Mouse (Mus musculus): ENCODE measurements around the gene Myh13. TPM values are rescaled to one million over a fixed set of nuclear protein-coding genes. Genes with fewer than 3 reads are reported as not detected.

The Myh13 gene
- total RNA-seq (2021): under 1 TPM; 0.21 to 0.23 TPM
- long read RNA-seq, experiment 1: 0 reads
- long read RNA-seq, experiment 2: 0 reads

GRCm38 (mm10) chr11:67321358-67321757, at the start of gene Myh13:
Gene Myh13 (plus strand): TSS chr11:67321658.
- no peak for DNase-seq (ENCODE audit: low spot score in 2 of 2)

- no peak for DNase-seq (ENCODE audit: low spot score in 2 of 2)
Measured at GRCm38 (mm10) chr11:67276601-67277174, 44.8 kb upstream of the Myh13 start, which contains the start of gene Myh8. Gene Myh8 (plus strand): TSS chr11:67277124.

GRCm38 (mm10) chr11:67293440-67293839, 28.0 kb upstream of the Myh13 start:
- DNase-seq (ENCODE audit: low spot score in 2 of 2): peak in 1 of 2 experiments; percentile 44

- no peak for DNase-seq (ENCODE audit: low spot score in 2 of 2)
Measured at GRCm38 (mm10) chr11:67313733-67314452, 7.6 kb upstream of the Myh13 start.

GRCm38 (mm10) chr11:67326536-67326935, 5.1 kb downstream of the Myh13 start:
- DNase-seq (ENCODE audit: low spot score in 2 of 2): no peak

- DNase-seq (ENCODE audit: low spot score in 2 of 2): no peak
Measured at GRCm38 (mm10) chr11:67344556-67344955, 23.1 kb downstream of the Myh13 start.

- DNase-seq (ENCODE audit: low spot score in 2 of 2): no peak
Measured at GRCm38 (mm10) chr11:67345186-67345855, 23.9 kb downstream of the Myh13 start.

- DNase-seq (ENCODE audit: low spot score in 2 of 2): no peak
Measured at GRCm38 (mm10) chr11:67345856-67346236, 24.4 kb downstream of the Myh13 start.

- peak; percentile 72 to 85 for DNase-seq (ENCODE audit: low spot score in 2 of 2)
Measured at GRCm38 (mm10) chr11:67350153-67350768, 28.8 kb downstream of the Myh13 start.

- DNase-seq (ENCODE audit: low spot score in 2 of 2): no peak
Measured at GRCm38 (mm10) chr11:67353011-67353410, 31.6 kb downstream of the Myh13 start.

- DNase-seq (ENCODE audit: low spot score in 2 of 2): no peak
Measured at GRCm38 (mm10) chr11:67358031-67358430, 36.6 kb downstream of the Myh13 start.

GRCm38 (mm10) chr11:67362236-67362635, 40.8 kb downstream of the Myh13 start:
- DNase-seq (ENCODE audit: low spot score in 2 of 2): no peak

GRCm38 (mm10) chr11:67364551-67364950, 43.1 kb downstream of the Myh13 start:
- DNase-seq (ENCODE audit: low spot score in 2 of 2): no peak

- no peak for DNase-seq (ENCODE audit: low spot score in 2 of 2)
Measured at GRCm38 (mm10) chr11:67364986-67365721, 43.7 kb downstream of the Myh13 start.

- DNase-seq (ENCODE audit: low spot score in 2 of 2): no peak
Measured at GRCm38 (mm10) chr11:67366936-67367335, 45.5 kb downstream of the Myh13 start.

GRCm38 (mm10) chr11:67373333-67373732, 51.9 kb downstream of the Myh13 start:
- peak in 1 of 2 experiments; percentile 49 for DNase-seq (ENCODE audit: low spot score in 2 of 2)

GRCm38 (mm10) chr11:67376308-67376707, 54.9 kb downstream of the Myh13 start:
- DNase-seq (ENCODE audit: low spot score in 2 of 2): no peak

GRCm38 (mm10) chr11:67379703-67380510, 58.4 kb downstream of the Myh13 start:
- DNase-seq (ENCODE audit: low spot score in 2 of 2): no peak

- DNase-seq (ENCODE audit: low spot score in 2 of 2): no peak
Measured at GRCm38 (mm10) chr11:67381833-67382232, 60.4 kb downstream of the Myh13 start.

- no peak for DNase-seq (ENCODE audit: low spot score in 2 of 2)
Measured at GRCm38 (mm10) chr11:67384653-67385052, 63.2 kb downstream of the Myh13 start.
